Mouse (Mus musculus) embryonic facial prominence, embryonic 10.5 days (tissue): ENCODE results near the gene Smg8. TPM values are rescaled to one million over a fixed set of nuclear protein-coding genes. Genes with fewer than 3 reads are reported as not detected.
A peak's percentile ranks its signal among the peaks of the same experiment; 100 is the strongest.

ENCODE experiments used
- DNase-seq: peaks from one replicate; pipeline ENCODE4 v3.0.0-alpha.2; 2017; ENCODE audit warnings: low spot score
- H3K27ac ChIP-seq: fragments of 300-500 bp; sonication (generic); replicated peaks from 2 replicates; pipeline ENCODE4 v1.5.1; 2016; ENCODE audit warnings: mild to moderate bottlenecking
- H3K27me3 ChIP-seq: fragments of 300-500 bp; sonication (generic); replicated peaks from 2 replicates; pipeline ENCODE4 v1.6.1; 2016; ENCODE audit warnings: low read depth, mild to moderate bottlenecking; ENCODE audit not compliant: poor library complexity, severe bottlenecking
- H3K36me3 ChIP-seq: fragments of 300-500 bp; sonication (generic); replicated peaks from 2 replicates; pipeline ENCODE4 v1.6.1; 2016; ENCODE audit warnings: mild to moderate bottlenecking, moderate library complexity
- H3K4me1 ChIP-seq: fragments of 300-500 bp; sonication (generic); 2 replicates; pipeline ENCODE4 v1.6.1; 2016
- H3K4me3 ChIP-seq: fragments of 300-500 bp; sonication (generic); 2 replicates; pipeline ENCODE4 v1.5.1; 2016; ENCODE audit warnings: mild to moderate bottlenecking, moderate library complexity
- H3K9me3 ChIP-seq: fragments of 300-500 bp; sonication (generic); 2 replicates; pipeline ENCODE4 v1.6.1; 2016; ENCODE audit warnings: mild to moderate bottlenecking
- WGBS: fragments of 180-500 bp; shearing (Covaris S2); methylation state at CpG from one replicate; pipeline ENCODE4 v1.1.7; 2016; 5-methylcytosine and 5-hydroxymethylcytosine counted together
- polyA plus RNA-seq: library from polyadenylated mRNA; unstranded; fragments of >200 nt; fragmentation: Nextera tagmentation; extraction: Ambion mirVana; gene quantifications from 2 replicates; pipeline ENCODE4 v1.2.1, GENCODE M21; 2016

Gene Smg8
- polyA plus RNA-seq, result 28.3 and 33.0 TPM in 2 replicates

GRCm38 (mm10) chr11:87086290-87086984 lies at the start of gene Smg8:
Gene Smg8 (minus strand): TSS chr11:87086774.
- peak; percentile 86 for DNase-seq
- WGBS, result 2% methylated on average over 43 of the region's 43 CpGs
- Histone ChIP-seq H3K27ac (peak within 1 kb of the TSS; percentile 91), H3K9me3 (no peaks in the 10 kb centered on the region), H3K4me3 (peak within 1 kb of the TSS; percentile 92), H3K36me3 (peaks cover 65% of the 10 kb centered on the region), H3K4me1 (peaks cover 34% of the 10 kb centered on the region), H3K27me3 (no peaks in the 10 kb centered on the region)

- WGBS, result 86% methylated on average over 4 of the region's 4 CpGs
Measured at GRCm38 (mm10) chr11:87136233-87136632, 49.7 kb upstream of the Smg8 start.

DNA sequence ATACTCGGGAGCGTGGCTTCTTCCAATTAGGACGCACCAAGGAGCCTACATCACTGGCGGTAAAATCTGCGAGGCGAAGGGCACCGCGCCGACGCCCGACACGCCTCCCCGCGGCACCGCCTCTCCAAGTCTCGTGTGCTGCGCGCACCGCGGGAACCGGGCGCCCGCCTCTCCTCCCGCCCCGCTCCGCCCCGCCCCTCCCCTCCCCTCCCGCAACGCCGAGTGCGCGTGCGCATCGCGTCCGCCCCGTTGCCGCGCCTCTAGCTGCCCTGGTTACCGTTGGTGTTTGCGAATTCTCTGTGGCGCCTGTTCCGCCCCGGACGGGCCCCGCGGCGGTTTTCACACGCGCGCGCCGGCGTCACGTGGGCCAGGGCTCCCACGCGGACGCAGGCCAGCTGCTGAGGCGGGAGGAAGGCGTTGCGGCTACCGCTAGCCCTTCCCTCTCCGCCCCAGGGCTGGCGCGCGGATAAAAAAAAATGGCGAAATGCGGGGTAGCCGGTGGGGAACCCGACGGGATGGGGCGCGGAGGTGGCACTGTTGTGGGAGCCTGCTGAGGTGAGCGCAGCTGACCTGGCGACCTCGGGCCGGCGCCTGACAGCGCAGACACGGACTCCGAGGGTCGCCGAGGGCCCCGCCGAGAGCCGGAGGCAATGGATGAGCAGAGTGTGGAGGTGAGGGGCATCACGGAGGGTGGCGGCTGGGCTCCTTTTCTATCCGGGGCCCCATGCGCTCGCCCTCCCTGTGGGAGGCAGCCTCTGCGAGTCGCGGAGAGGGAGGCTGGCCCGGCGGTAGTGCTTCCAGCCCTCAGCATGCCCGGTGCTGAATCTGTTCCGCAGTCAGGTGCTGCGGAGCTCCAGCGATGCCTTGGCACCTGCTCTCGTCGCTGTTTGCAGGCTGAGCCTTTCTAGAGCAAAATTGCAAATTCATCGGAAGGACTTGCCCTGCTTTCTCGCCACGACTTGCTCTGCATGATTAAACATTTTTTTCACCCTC lies 40.5 kb upstream of the Smg8 start, which contains the start of gene Trim37:
Gene Trim37, plus strand, starts transcription at position 254 of the 993 bp plus-strand sequence.
- under 1% methylated on average over 96 of the region's 105 CpGs for WGBS
- peaks cover 53% of the 10 kb centered on the region for H3K36me3 ChIP-seq
- H3K4me3 ChIP-seq, result peak within 1 kb of the TSS; percentile 97
- DNase-seq, result peak; percentile 97
- H3K9me3 ChIP-seq, result no peaks in the 10 kb centered on the region
- H3K4me1 ChIP-seq, result peaks cover 27% of the 10 kb centered on the region
- peak within 1 kb of the TSS; percentile 92 for H3K27ac ChIP-seq
- no peaks in the 10 kb centered on the region for H3K27me3 ChIP-seq

More at GRCm38 (mm10) chr11:87136233-87136632, 49.7 kb upstream of the Smg8 start:
- Histone ChIP-seq H3K36me3 (peaks cover 77% of the 10 kb centered on the region), H3K4me1 (no peaks in the 10 kb centered on the region), H3K27me3 (no peaks in the 10 kb centered on the region), H3K9me3 (no peaks in the 10 kb centered on the region), H3K27ac (no peak overlapping the region), H3K4me3 (no peak overlapping the region)
- DNase-seq, result no peak

DNA sequence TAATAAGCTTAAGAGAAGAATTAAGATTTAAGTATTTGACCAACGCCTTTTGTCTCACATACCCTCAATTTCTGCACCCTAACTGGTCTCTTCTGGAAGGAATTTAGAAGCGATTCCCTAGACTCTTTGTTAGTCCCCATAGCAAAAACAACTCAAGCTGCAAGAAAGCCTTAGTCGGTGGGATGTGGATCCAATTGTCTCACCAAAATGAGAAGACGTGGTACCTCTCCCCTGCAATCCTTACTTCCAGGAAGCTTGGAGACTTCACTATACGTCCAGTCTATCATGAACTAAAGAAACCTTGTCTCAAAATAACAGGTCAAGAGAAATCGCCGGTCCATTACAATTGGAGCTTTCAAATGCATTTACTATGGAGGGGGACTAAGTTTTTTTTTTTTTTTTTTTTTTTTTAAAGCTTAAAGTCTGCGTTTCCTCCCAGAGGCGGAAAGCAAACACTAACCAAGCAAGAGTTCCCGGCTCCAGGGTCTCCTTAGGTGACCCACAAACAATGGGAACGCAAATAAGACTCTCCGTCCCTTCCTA lies 39.8 kb upstream of the Smg8 start:
- H3K36me3 ChIP-seq, result peaks cover 55% of the 10 kb centered on the region
- WGBS, result 2% methylated on average over 12 of the region's 12 CpGs
- no peaks in the 10 kb centered on the region for H3K9me3 ChIP-seq
- DNase-seq, result peak; percentile 38
- H3K27me3 ChIP-seq, result no peaks in the 10 kb centered on the region
- H3K4me1 ChIP-seq, result peaks cover 27% of the 10 kb centered on the region
- H3K4me3 ChIP-seq, result peak overlapping the region; percentile 97
- peak overlapping the region; percentile 92 for H3K27ac ChIP-seq

DNA sequence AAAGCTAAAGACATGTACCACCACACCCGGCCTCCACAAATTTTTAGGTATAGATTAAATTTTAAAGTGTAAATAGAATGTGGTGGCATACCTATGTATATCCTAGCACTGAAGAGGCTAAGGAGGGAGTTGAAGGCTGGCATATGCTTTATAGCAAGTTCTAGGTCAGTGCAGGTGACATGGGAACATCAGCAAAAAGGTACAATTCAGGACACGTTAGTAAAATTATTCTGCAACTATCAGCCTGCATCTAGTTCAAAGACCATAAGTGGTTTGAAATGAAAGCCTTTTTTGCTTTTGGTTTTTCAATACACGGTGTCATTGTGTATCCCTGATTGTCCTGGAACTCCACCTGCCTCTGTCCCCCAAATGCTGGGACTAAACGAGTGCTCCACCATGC lies 39.0 kb upstream of the Smg8 start:
- DNase-seq, result no peak
- H3K4me3 ChIP-seq, result peak overlapping the region; percentile 97

GRCm38 (mm10) chr11:87121864-87122263 lies 35.3 kb upstream of the Smg8 start:
- Histone ChIP-seq H3K27me3 (no peaks in the 10 kb centered on the region), H3K4me1 (peaks cover 11% of the 10 kb centered on the region), H3K9me3 (no peaks in the 10 kb centered on the region), H3K4me3 (no peak overlapping the region), H3K27ac (no peak overlapping the region), H3K36me3 (peaks cover 79% of the 10 kb centered on the region)
- 88% methylated on average over 8 of the region's 8 CpGs for WGBS
- DNase-seq, result no peak

More for the DNA sequence above, 39.0 kb upstream of the Smg8 start:
- peaks cover 55% of the 10 kb centered on the region for H3K36me3 ChIP-seq
- WGBS, result 59% methylated on average over 4 of the region's 4 CpGs
- peaks cover 27% of the 10 kb centered on the region for H3K4me1 ChIP-seq
- H3K27me3 ChIP-seq, result no peaks in the 10 kb centered on the region
- H3K9me3 ChIP-seq, result no peaks in the 10 kb centered on the region
- peak overlapping the region; percentile 92 for H3K27ac ChIP-seq

GRCm38 (mm10) chr11:87110172-87110909 lies 23.8 kb upstream of the Smg8 start:
- Histone ChIP-seq H3K4me3 (peak overlapping the region; percentile 96), H3K27me3 (no peaks in the 10 kb centered on the region), H3K36me3 (peaks cover 53% of the 10 kb centered on the region), H3K27ac (peak overlapping the region; percentile 100), H3K4me1 (peaks cover 35% of the 10 kb centered on the region), H3K9me3 (no peaks in the 10 kb centered on the region)
- WGBS, result 13% methylated on average over 9 of the region's 9 CpGs
- no peak for DNase-seq

DNA sequence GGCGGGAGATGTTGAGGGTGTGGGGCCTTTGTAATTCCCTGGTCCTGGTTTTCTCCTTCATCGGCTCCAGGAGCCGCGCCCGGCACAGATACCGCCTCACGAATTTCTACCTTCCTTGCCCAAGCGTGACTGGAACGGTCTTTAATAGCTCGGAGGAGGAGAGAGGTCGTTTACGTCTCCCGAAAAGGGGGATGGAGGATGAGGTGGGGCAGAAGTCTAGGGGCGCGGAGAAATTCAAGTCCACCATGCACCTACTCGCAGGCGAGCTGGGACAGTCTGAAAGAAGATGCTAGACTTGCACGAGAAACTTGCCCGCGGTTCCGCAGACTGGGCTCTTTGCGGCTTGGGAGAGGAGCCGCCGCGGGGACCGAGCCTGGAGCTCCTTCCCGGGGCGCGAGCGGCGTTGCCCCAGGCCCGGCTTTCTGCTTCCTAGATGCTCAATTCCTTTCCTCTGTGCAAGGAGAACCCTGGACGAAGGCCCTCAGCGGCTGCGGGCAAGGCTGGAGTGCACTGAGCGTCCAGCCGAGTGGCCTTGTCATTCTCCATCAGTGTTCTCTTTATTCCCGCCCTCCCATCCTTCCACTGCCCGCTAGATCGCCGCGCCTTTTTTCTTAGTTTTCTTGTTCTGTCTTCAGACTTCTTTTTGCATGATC lies 23.1 kb upstream of the Smg8 start:
- DNase-seq, result peak; percentile 71
- Histone ChIP-seq H3K4me1 (peaks cover 35% of the 10 kb centered on the region), H3K27ac (peak overlapping the region; percentile 100), H3K9me3 (no peaks in the 10 kb centered on the region), H3K27me3 (no peaks in the 10 kb centered on the region), H3K36me3 (peaks cover 53% of the 10 kb centered on the region), H3K4me3 (peak overlapping the region; percentile 96)
- WGBS, result under 1% methylated on average over 42 of the region's 42 CpGs

DNA sequence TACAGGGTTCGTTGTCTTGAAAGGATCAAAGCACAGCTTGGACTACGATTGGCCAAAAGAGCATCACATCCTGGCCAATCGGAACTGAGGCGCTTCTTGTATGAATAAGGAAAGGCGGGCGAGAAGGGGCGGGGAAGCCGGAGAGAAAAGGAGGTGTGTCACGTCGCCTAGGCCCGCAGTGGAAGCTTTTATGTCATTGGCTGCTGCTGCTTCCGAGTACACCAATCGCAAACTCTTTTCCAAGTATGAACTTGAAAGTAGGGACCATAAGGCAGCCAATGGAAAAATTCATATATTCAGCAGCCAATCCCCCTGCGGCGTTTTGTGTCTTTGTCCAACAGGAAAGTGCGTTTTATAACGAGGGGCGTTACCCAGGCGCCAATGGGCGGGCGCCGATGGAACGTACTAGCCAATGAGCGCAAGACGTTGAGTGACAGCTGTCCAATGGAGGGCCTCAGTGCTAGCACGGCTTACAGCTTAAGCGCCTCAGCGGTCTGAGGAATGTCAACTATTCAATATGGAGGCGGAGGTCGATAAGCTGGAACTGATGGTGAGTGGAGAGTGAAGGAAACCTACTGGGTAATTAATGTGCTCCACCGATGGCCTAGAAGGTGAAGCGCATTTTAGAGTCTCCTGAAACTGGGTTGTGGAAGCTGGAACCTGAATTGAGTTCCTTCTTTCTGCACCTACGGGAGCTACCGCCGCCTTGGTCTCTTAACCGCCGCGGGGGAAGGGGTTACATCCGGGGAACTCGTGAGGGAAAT lies 22.4 kb upstream of the Smg8 start, which contains the start of gene Ska2:
Gene Ska2, plus strand, starts transcription at position 480 of the 764 bp plus-strand sequence.
- Histone ChIP-seq H3K27me3 (no peaks in the 10 kb centered on the region), H3K4me1 (peaks cover 35% of the 10 kb centered on the region), H3K36me3 (peaks cover 53% of the 10 kb centered on the region), H3K27ac (peak within 1 kb of the TSS; percentile 100), H3K9me3 (no peaks in the 10 kb centered on the region), H3K4me3 (peak within 1 kb of the TSS; percentile 96)
- under 1% methylated on average over 40 of the region's 40 CpGs for WGBS
- DNase-seq, result peak; percentile 98

GRCm38 (mm10) chr11:87108409-87108754 lies 21.8 kb upstream of the Smg8 start, which contains the start of gene Prr11:
Gene Prr11 (minus strand): TSS chr11:87108708.
- H3K36me3 ChIP-seq, result peaks cover 53% of the 10 kb centered on the region
- peaks cover 34% of the 10 kb centered on the region for H3K4me1 ChIP-seq
- no peaks in the 10 kb centered on the region for H3K27me3 ChIP-seq
- peak within 1 kb of the TSS; percentile 100 for H3K27ac ChIP-seq
- no peak for DNase-seq
- H3K9me3 ChIP-seq, result no peaks in the 10 kb centered on the region
- peak within 1 kb of the TSS; percentile 96 for H3K4me3 ChIP-seq
- WGBS, result under 1% methylated on average over 14 of the region's 14 CpGs

DNA sequence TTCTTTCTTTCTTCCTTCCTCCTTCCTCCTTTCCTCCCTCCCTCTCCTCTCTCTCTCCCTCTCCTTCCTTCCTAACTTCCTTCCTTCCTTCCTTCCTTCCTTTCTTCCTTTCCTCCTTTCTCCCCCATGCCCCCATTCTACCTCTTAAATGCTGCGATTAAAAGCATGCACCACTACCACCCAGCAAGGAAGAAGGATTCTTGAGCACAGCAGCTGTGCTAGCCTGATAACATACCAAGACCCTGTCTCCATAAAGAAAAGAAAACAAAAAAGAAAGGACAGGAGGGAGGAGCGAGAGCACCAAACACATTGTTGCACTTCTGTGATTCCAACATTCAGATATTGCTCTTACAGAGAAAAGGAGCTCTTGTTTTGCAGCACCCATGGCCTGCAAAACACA lies 568 bp upstream of the Smg8 start:
- no peaks in the 10 kb centered on the region for H3K27me3 ChIP-seq
- peak overlapping the region; percentile 92 for H3K4me3 ChIP-seq
- no peaks in the 10 kb centered on the region for H3K9me3 ChIP-seq
- 80% methylated on average over 2 of the region's 2 CpGs for WGBS
- no peak for DNase-seq
- peaks cover 33% of the 10 kb centered on the region for H3K4me1 ChIP-seq
- H3K36me3 ChIP-seq, result peaks cover 65% of the 10 kb centered on the region
- H3K27ac ChIP-seq, result peak overlapping the region; percentile 91
